Mouse (Mus musculus) liver, embryonic 11.5 days (tissue): ENCODE measurements around the gene Itga5. TPM values are rescaled to one million over a fixed set of nuclear protein-coding genes. Genes with fewer than 3 reads are reported as not detected.

Experiments
- ATAC-seq: fragments of 200-750 bp; cut with Nextera tagmentation; replicated peaks from 2 replicates; pipeline ENCODE4 v1.8.0; 2017; ENCODE audit warnings: moderate number of reproducible peaks, mild to moderate bottlenecking, moderate TSS enrichment, moderate library complexity; ENCODE audit not compliant: low FRiP score
- DNase-seq: peaks from one replicate; pipeline ENCODE4 v3.0.0-alpha.2; 2017; ENCODE audit warnings: low spot score
- H3K27ac ChIP-seq: fragments of 300-500 bp; sonication (generic); 2 replicates; pipeline ENCODE4 v1.5.1; 2014; ENCODE audit warnings: mild to moderate bottlenecking, low read depth, low read length, control low read depth
- H3K27me3 ChIP-seq: fragments of 300-500 bp; sonication (generic); replicated peaks from 2 replicates; pipeline ENCODE4 v1.6.1; 2014; ENCODE audit warnings: low read length, mixed read lengths; ENCODE audit not compliant: control insufficient read depth, insufficient read depth
- H3K36me3 ChIP-seq: fragments of 300-500 bp; sonication (generic); 2 replicates; pipeline ENCODE4 v1.6.1; 2014; ENCODE audit warnings: mild to moderate bottlenecking, low read length, moderate library complexity, mixed read lengths; ENCODE audit not compliant: control insufficient read depth, insufficient read depth
- H3K4me1 ChIP-seq: fragments of 300-500 bp; sonication (generic); replicated peaks from 2 replicates; pipeline ENCODE4 v1.6.1; 2014; ENCODE audit warnings: low read length, mixed read lengths; ENCODE audit not compliant: control insufficient read depth, insufficient read depth
- H3K4me2 ChIP-seq: fragments of 300-500 bp; sonication (generic); 2 replicates; pipeline ENCODE4 v1.6.1; 2014; ENCODE audit warnings: mild to moderate bottlenecking, control low read depth, moderate library complexity
- H3K4me3 ChIP-seq: fragments of 300-500 bp; sonication (generic); 2 replicates; pipeline ENCODE4 v1.5.1; 2014; ENCODE audit warnings: low read depth, low read length, control low read depth
- H3K9ac ChIP-seq: fragments of 300-500 bp; sonication (generic); 2 replicates; pipeline ENCODE4 v1.6.1; 2014; ENCODE audit warnings: low read depth, low read length, control low read depth
- H3K9me3 ChIP-seq: fragments of 300-500 bp; sonication (generic); 2 replicates; pipeline ENCODE4 v1.6.1; 2016; ENCODE audit warnings: low read length, inconsistent platforms, mixed read lengths; ENCODE audit not compliant: control insufficient read depth
- WGBS: fragments of 180-500 bp; shearing (Covaris S2); extraction: QIAGEN DNeasy Blood & Tissue Kit; methylation state at CpG from one replicate; pipeline ENCODE4 v1.1.7; 2014; 5-methylcytosine and 5-hydroxymethylcytosine counted together
- polyA plus RNA-seq: library from polyadenylated mRNA; unstranded; fragments of >200 nt; fragmentation: Nextera tagmentation; extraction: Ambion mirVana; gene quantifications from 2 replicates; pipeline ENCODE4 v1.2.1, GENCODE M21; 2014

Itga5 gene
- polyA plus RNA-seq, 1 experiment from 2014 or later, result 35.7 TPM

- H3K36me3 ChIP-seq, result peaks cover 4% of the 10 kb centered on the region; the same call in 1 of the 2 replicates
- H3K4me1 ChIP-seq, result peaks cover 35% of the 10 kb centered on the region
- peak overlapping the region; percentile 73 for H3K4me3 ChIP-seq
- H3K27ac ChIP-seq, result peak overlapping the region; percentile 81
- WGBS, result under 1% methylated on average over 37 of the region's 40 CpGs
- ATAC-seq (peak; percentile 97), DNase-seq (peak; percentile 92)
- H3K4me2 ChIP-seq, result peak overlapping the region; percentile 98
- H3K27me3 ChIP-seq, result no peaks in the 10 kb centered on the region
- peak overlapping the region; percentile 70 for H3K9ac ChIP-seq
- H3K9me3 ChIP-seq, result no peaks in the 10 kb centered on the region
These were observed 42.9 kb downstream of the Itga5 start for GRCm38 (mm10) chr15:103323455-103324247.

- no peaks in the 10 kb centered on the region for H3K9me3 ChIP-seq
- peak overlapping the region; percentile 73 for H3K4me3 ChIP-seq
- peaks cover 35% of the 10 kb centered on the region for H3K4me1 ChIP-seq
- ATAC-seq (peak; percentile 63), DNase-seq (no peak)
- H3K27ac ChIP-seq, result peak overlapping the region; percentile 81; the same call in 1 of the 2 replicates
- peak overlapping the region; percentile 98 for H3K4me2 ChIP-seq
- H3K27me3 ChIP-seq, result no peaks in the 10 kb centered on the region
- H3K36me3 ChIP-seq, result peaks cover 5% of the 10 kb centered on the region; the same call in 1 of the 2 replicates
- 1% methylated on average over 12 of the region's 26 CpGs for WGBS
- peak overlapping the region; percentile 70 for H3K9ac ChIP-seq
These were observed 43.5 kb downstream of the Itga5 start for GRCm38 (mm10) chr15:103323070-103323454.

GRCm38 (mm10) chr15:103322396-103322795 is 44.2 kb downstream of the Itga5 start:
- no peak for DNase-seq
- H3K9ac ChIP-seq, result no peak overlapping the region
- 52% methylated on average over 4 of the region's 4 CpGs for WGBS
- H3K27ac ChIP-seq, result no peak overlapping the region
- H3K36me3 ChIP-seq, result peaks cover 7% of the 10 kb centered on the region; the same call in 1 of the 2 replicates
- no peak for ATAC-seq
- no peaks in the 10 kb centered on the region for H3K27me3 ChIP-seq
- peak overlapping the region; percentile 98 for H3K4me2 ChIP-seq
- H3K4me3 ChIP-seq, result peak overlapping the region; percentile 73
- no peaks in the 10 kb centered on the region for H3K9me3 ChIP-seq
- H3K4me1 ChIP-seq, result peaks cover 38% of the 10 kb centered on the region

- Histone ChIP-seq H3K36me3 (peaks cover 16% of the 10 kb centered on the region; the same call in 1 of the 2 replicates), H3K4me2 (no peak overlapping the region), H3K9me3 (no peaks in the 10 kb centered on the region), H3K27me3 (no peaks in the 10 kb centered on the region), H3K4me3 (no peak overlapping the region), H3K27ac (no peak overlapping the region), H3K9ac (no peak overlapping the region), H3K4me1 (peaks cover 44% of the 10 kb centered on the region)
- 63% methylated on average over 1 of the region's 1 CpGs for WGBS
- ATAC-seq (no peak), DNase-seq (no peak)
These were observed 45.5 kb downstream of the Itga5 start for GRCm38 (mm10) chr15:103321076-103321475.

- Histone ChIP-seq H3K27me3 (no peaks in the 10 kb centered on the region), H3K4me3 (no peak overlapping the region), H3K27ac (no peak overlapping the region)
These were observed 48.3 kb downstream of the Itga5 start for GRCm38 (mm10) chr15:103318201-103318816.

GRCm38 (mm10) chr15:103317731-103318130 is 48.8 kb downstream of the Itga5 start:
- Histone ChIP-seq H3K4me1 (peaks cover 47% of the 10 kb centered on the region), H3K9ac (no peak overlapping the region), H3K36me3 (peaks cover 16% of the 10 kb centered on the region; the same call in 1 of the 2 replicates), H3K27ac (no peak overlapping the region), H3K27me3 (no peaks in the 10 kb centered on the region), H3K4me2 (no peak overlapping the region), H3K9me3 (no peaks in the 10 kb centered on the region), H3K4me3 (no peak overlapping the region)
- ATAC-seq, result no peak
- 86% methylated on average over 8 of the region's 8 CpGs for WGBS
- no peak for DNase-seq

More at GRCm38 (mm10) chr15:103318201-103318816, 48.3 kb downstream of the Itga5 start:
- WGBS, result 86% methylated on average over 3 of the region's 3 CpGs
- DNase-seq (no peak), ATAC-seq (no peak)
- Histone ChIP-seq H3K9me3 (no peaks in the 10 kb centered on the region), H3K9ac (no peak overlapping the region), H3K36me3 (peaks cover 16% of the 10 kb centered on the region; the same call in 1 of the 2 replicates), H3K4me1 (peaks cover 50% of the 10 kb centered on the region), H3K4me2 (no peak overlapping the region)

GRCm38 (mm10) chr15:103317120-103317519 is 49.4 kb downstream of the Itga5 start:
- peaks cover 16% of the 10 kb centered on the region; the same call in 1 of the 2 replicates for H3K36me3 ChIP-seq
- DNase-seq, result no peak
- H3K9me3 ChIP-seq, result no peaks in the 10 kb centered on the region
- H3K27me3 ChIP-seq, result no peaks in the 10 kb centered on the region
- no peak overlapping the region for H3K4me3 ChIP-seq
- H3K27ac ChIP-seq, result no peak overlapping the region
- H3K4me2 ChIP-seq, result no peak overlapping the region
- peaks cover 42% of the 10 kb centered on the region for H3K4me1 ChIP-seq
- H3K9ac ChIP-seq, result no peak overlapping the region
- no peak for ATAC-seq

GRCm38 (mm10) chr15:103315979-103316776 is 50.4 kb downstream of the Itga5 start:
- no peak overlapping the region for H3K27ac ChIP-seq
- no peaks in the 10 kb centered on the region for H3K9me3 ChIP-seq
- H3K4me1 ChIP-seq, result peaks cover 34% of the 10 kb centered on the region
- H3K36me3 ChIP-seq, result peaks cover 16% of the 10 kb centered on the region; the same call in 1 of the 2 replicates
- DNase-seq (no peak), ATAC-seq (0 out of 2 replicates have a peak, but pooled peaks have one; percentile 12)
- no peaks in the 10 kb centered on the region for H3K27me3 ChIP-seq
- H3K4me2 ChIP-seq, result no peak overlapping the region
- H3K4me3 ChIP-seq, result no peak overlapping the region
- WGBS, result 84% methylated on average over 10 of the region's 10 CpGs
- no peak overlapping the region for H3K9ac ChIP-seq
